Mouse (Mus musculus): ENCODE measurements around the gene Pafah2.

DNA sequence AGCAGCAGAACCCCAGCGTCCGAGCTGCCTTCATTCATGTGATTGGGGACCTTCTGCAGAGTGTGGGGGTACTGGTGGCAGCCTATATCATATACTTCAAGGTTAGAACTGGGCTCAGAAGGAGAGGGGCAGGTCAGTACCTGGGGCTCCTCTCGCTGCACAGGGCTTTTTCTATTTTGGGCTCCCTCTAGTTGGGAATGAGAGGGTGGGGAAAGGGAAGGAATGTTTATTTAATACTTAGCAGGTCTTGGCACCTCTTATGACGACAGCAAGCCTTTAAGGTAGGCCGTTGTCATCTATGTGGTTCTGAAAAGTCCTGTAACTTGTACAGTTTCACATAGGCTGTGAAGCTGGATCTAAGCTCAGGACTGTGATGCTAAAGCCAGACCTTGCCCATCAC, 47.6 kb upstream of the Pafah2 start:
- TF ChIP-seq CTCF (IDR thresholded peaks at IDR 0.05; ENCODE audit: control insufficient read depth, insufficient read depth, low read length) (no peak), POLR2A (IDR thresholded peaks at IDR 0.05; ENCODE audit: borderline replicate concordance, control insufficient read depth, low read depth, low read length) (no peak)

All from bone marrow, adult 2 months (tissue).